ENCODE assay signal across 8 mouse cellular contexts in the genomic region with DNA sequence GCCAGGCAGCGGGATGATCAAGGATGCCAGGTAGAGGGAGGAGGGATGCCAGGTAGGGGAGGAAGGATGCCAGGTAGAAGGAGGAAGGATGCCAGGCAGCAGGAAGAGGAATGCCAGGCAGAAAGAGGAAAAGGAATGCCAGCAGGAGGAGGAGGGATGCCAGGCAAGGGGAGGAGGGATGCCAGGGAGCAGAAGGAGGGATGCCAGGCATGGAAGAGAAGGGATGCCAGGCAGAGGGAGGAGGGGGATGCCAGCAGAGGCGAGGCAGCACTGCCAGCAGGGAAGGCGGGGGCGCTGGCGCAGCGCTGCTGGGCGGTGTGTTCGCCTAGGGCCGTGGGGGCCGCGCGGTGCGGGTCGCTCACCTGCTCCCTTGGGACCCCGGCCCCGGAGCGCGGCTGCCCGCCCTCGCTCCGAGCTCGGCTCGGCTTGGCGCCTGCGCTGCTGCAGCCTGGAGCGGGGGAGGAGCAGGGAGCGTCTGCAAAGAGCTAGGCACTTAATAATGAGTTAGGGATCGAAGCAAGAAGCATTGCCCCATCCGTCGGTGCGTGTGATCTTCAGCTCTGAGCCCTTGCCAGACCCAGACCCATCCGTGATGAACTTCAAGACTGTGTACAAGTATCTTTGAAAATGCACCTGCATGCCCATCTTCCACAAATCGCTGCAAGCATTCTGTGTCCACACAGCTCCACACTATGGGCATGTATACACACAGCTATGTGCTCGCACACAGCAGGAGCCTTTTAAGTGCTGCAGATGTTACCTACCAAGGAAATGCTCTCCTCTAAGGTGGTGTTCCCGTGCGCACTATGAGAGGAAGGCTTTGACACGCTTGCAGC. TPM values are rescaled to one million over a fixed set of nuclear protein-coding genes. Genes with fewer than 3 reads are reported as not detected.
DNase-seq lines count a peak whose midpoint lies in the region; ATAC-seq and TF ChIP-seq lines count a peak whose summit lies in the region.

A gene (minus strand): TSS at position 426 of the 836 bp plus-strand sequence.

- WGBS in embryonic facial prominence, embryonic 10.5 days = 3% methylated on average over 37 of the region's 37 CpGs
- 3% methylated on average over 26 of the region's 37 CpGs for WGBS in kidney, embryonic 14.5 days
- WGBS in limb, embryonic 14.5 days = 4% methylated on average over 21 of the region's 37 CpGs

- peak within 1 kb of the TSS; percentile 67 for H3K4me3 ChIP-seq in embryonic facial prominence, embryonic 10.5 days
- H3K4me3 ChIP-seq in kidney, embryonic 14.5 days (ENCODE audit: low read length) = peak within 1 kb of the TSS; percentile 41
- H3K4me3 ChIP-seq in limb, embryonic 14.5 days (replicated peaks; ENCODE audit: low read length) = peak within 1 kb of the TSS; percentile 45

- H3K9ac ChIP-seq in kidney, embryonic 14.5 days (ENCODE audit: low read depth, low read length) = peak within 1 kb of the TSS; percentile 46
- H3K9ac ChIP-seq in limb, embryonic 14.5 days (ENCODE audit: low read depth, low read length, severe bottlenecking) = peak within 1 kb of the TSS; percentile 64

- no peaks in the 10 kb centered on the region for H3K9me3 ChIP-seq in embryonic facial prominence, embryonic 10.5 days
- H3K9me3 ChIP-seq in kidney, embryonic 14.5 days (ENCODE audit: control insufficient read depth, low read length) = no peaks in the 10 kb centered on the region
- H3K9me3 ChIP-seq in limb, embryonic 14.5 days (ENCODE audit: control insufficient read depth, low read length) = no peaks in the 10 kb centered on the region

- peak within 1 kb of the TSS; percentile 77 for H3K27ac ChIP-seq in embryonic facial prominence, embryonic 10.5 days (replicated peaks)
- H3K27ac ChIP-seq in kidney, embryonic 14.5 days (ENCODE audit: low read depth, low read length) = no peak within 1 kb of the TSS
- H3K27ac ChIP-seq in limb, embryonic 14.5 days (replicated peaks; ENCODE audit: low read depth, low read length) = no peak within 1 kb of the TSS

- H3K4me2 ChIP-seq in kidney, embryonic 14.5 days (replicated peaks; ENCODE audit: low read depth, low read length) = peak within 1 kb of the TSS; percentile 61
- H3K4me2 ChIP-seq in limb, embryonic 14.5 days (replicated peaks; ENCODE audit: low read depth, low read length, severe bottlenecking) = peak within 1 kb of the TSS; percentile 77

- H3K4me1 ChIP-seq in embryonic facial prominence, embryonic 10.5 days = peaks cover 21% of the 10 kb centered on the region
- H3K4me1 ChIP-seq in kidney, embryonic 14.5 days (ENCODE audit: control insufficient read depth, insufficient read depth, low read length) = peaks cover 8% of the 10 kb centered on the region
- H3K4me1 ChIP-seq in limb, embryonic 14.5 days (ENCODE audit: control insufficient read depth, insufficient read depth, low read length) = peaks cover 23% of the 10 kb centered on the region

- TF ChIP-seq POLR2A in limb, embryonic 14.5 days (IDR thresholded peaks at IDR 0.05; ENCODE audit: borderline replicate concordance, extremely low read depth, insufficient read depth, insufficient read length) = no peak

- ATAC-seq in kidney, embryonic 14.5 days (ENCODE audit: low FRiP score, low TSS enrichment) = peak; percentile 76
- ATAC-seq in limb, embryonic 14.5 days (ENCODE audit: low FRiP score, low read depth) = peak; percentile 39

- H3K27me3 ChIP-seq in embryonic facial prominence, embryonic 10.5 days (replicated peaks; ENCODE audit: low read depth, poor library complexity, severe bottlenecking) = peaks cover 60% of the 10 kb centered on the region
- no peaks in the 10 kb centered on the region for H3K27me3 ChIP-seq in kidney, embryonic 14.5 days (ENCODE audit: control insufficient read depth, insufficient read depth, low read length)
- no peaks in the 10 kb centered on the region for H3K27me3 ChIP-seq in limb, embryonic 14.5 days (ENCODE audit: control insufficient read depth, insufficient read depth, low read length)

- DNase-seq in urinary bladder, adult 2 months (ENCODE audit: low spot score) = no peak
- no peak for DNase-seq in urinary bladder, postnatal 10 days (ENCODE audit: low spot score)
- DNase-seq in embryonic facial prominence, embryonic 10.5 days (ENCODE audit: low spot score) = peak; percentile 79
- no peak for DNase-seq in gonadal fat pad, adult 2 months (ENCODE audit: low read depth)
- peak; percentile 67 for DNase-seq in limb, embryonic 14.5 days (ENCODE audit: low spot score)
- DNase-seq in retina, embryonic 14.5 days (ENCODE audit: low spot score) = peak; percentile 81
- no peak for DNase-seq in thymus, postnatal 25 days

- no peaks in the 10 kb centered on the region for H3K36me3 ChIP-seq in embryonic facial prominence, embryonic 10.5 days (replicated peaks)
- H3K36me3 ChIP-seq in kidney, embryonic 14.5 days (ENCODE audit: control insufficient read depth, insufficient read depth, low read length) = no peaks in the 10 kb centered on the region
- H3K36me3 ChIP-seq in limb, embryonic 14.5 days (ENCODE audit: control insufficient read depth, insufficient read depth, low read length) = no peaks in the 10 kb centered on the region

RNA-seq across cellular contexts. Expression of the gene that starts here (rescaled TPM):
- 80.3 and 83.2 TPM in 2 replicates for polyA plus RNA-seq in urinary bladder, adult 2 months (2012; rRNA removed)
- 22.2 and 24.8 TPM in 2 replicates for polyA plus RNA-seq in embryonic facial prominence, embryonic 10.5 days (2016; fragmentation: Nextera tagmentation; extraction: Ambion mirVana)
- 239 and 247 TPM in 2 replicates for polyA plus RNA-seq in gonadal fat pad, adult 2 months (2012; rRNA removed)
- 40.4 and 41.1 TPM in 2 replicates for polyA plus RNA-seq in kidney, embryonic 14.5 days (2014; fragmentation: Nextera tagmentation; extraction: Ambion mirVana)
- 91.5 and 93.6 TPM in 2 replicates for polyA plus RNA-seq in limb, embryonic 14.5 days (2012; rRNA removed)
- 52.7 and 59.6 TPM in 2 replicates for polyA plus RNA-seq in limb, embryonic 14.5 days (2014; fragmentation: Nextera tagmentation; extraction: Ambion mirVana)

Comparison
In these comparisons a context has a peak if more than half of its experiments do, and no peak if none do; other contexts are left out.
1. DNase-seq: peak in embryonic facial prominence, embryonic 10.5 days (single experiment), limb, embryonic 14.5 days (single experiment) and retina, embryonic 14.5 days (single experiment); none in urinary bladder, adult 2 months (single experiment), urinary bladder, postnatal 10 days (single experiment), gonadal fat pad, adult 2 months (single experiment) and thymus, postnatal 25 days (single experiment).
2. Peak in every context shown above with its lines, with median percentiles within 50 percentile points of each other: H3K4me3 ChIP-seq.